Mouse (Mus musculus) layer of hippocampus, adult 18-20 months (tissue): ENCODE measurements around the gene Fastkd3. TPM values are rescaled to one million over a fixed set of nuclear protein-coding genes. Genes with fewer than 3 reads are reported as not detected.

ENCODE experiments used
- DNase-seq, 2 experiments: peaks; one replicate each; pipeline ENCODE4 v3.0.0; 2022; ENCODE audit warnings: low spot score in 2 of 2
- total RNA-seq, 2 experiments: library from RNA; stranded (reverse); gene quantifications; 2 replicates each; pipeline ENCODE4 v1.2.3; 2021

Gene Fastkd3
- total RNA-seq, 2 experiments from 2014 or later = 16.7 to 16.8 TPM

- DNase-seq = peak in 1 of 2 experiments; percentile 54
Observed at GRCm38 (mm10) chr13:68605689-68606126, 23.7 kb downstream of the Fastkd3 start.

GRCm38 (mm10) chr13:68607652-68608405 is 25.8 kb downstream of the Fastkd3 start:
- DNase-seq = peak in 1 of 2 experiments; percentile 44

GRCm38 (mm10) chr13:68622792-68623191 is 40.8 kb downstream of the Fastkd3 start:
- DNase-seq = no peak

- no peak for DNase-seq
Observed at GRCm38 (mm10) chr13:68627041-68627440, 45.0 kb downstream of the Fastkd3 start.

Other genes starting within 250 kb of the Fastkd3 start
- 10 to 100 TPM; 25.0 to 29.1 TPM for gene Mtrr, start 85 bp upstream of the Fastkd3 start, total RNA-seq
- gene 1700001L19Rik, start 15.2 kb downstream of the Fastkd3 start, total RNA-seq = 10 to 100 TPM; 15.9 to 17.3 TPM